Mouse (Mus musculus) heart, postnatal 0 days (tissue): ENCODE results near the gene Nubp2.

Source experiments
- CTCF ChIP-seq: IDR thresholded peaks from 2 replicates; pipeline ENCODE4 v1.5.1; 2016; ENCODE audit warnings: antibody characterized with exemption, control low read depth, low read depth
- EP300 ChIP-seq: IDR thresholded peaks from 2 replicates; pipeline ENCODE4 v1.6.1; 2016; ENCODE audit warnings: antibody characterized with exemption, low read depth

- TF ChIP-seq EP300 (no peak), CTCF (no peak)
These were observed 9.6 kb upstream of the Nubp2 start for GRCm38 (mm10) chr17:24895571-24896240.
